Mouse (Mus musculus): ENCODE data around the gene Tango2. TPM values are rescaled to one million over a fixed set of nuclear protein-coding genes. Genes with fewer than 3 reads are reported as not detected.

Tango2 gene
- total RNA-seq, 2 experiments from 2014 or later, result 24.2 to 31.3 TPM

GRCm38 (mm10) chr16:18265024-18265423, 82.9 kb downstream of the Tango2 start:
- no peak for DNase-seq (ENCODE audit: low spot score in 2 of 2)

GRCm38 (mm10) chr16:18258221-18258620, 89.7 kb downstream of the Tango2 start, which contains the start of gene Gm49776:
Gene Gm49776 (minus strand): TSS chr16:18258321.
- no peak for DNase-seq (ENCODE audit: low spot score in 2 of 2)

- DNase-seq (ENCODE audit: low spot score in 2 of 2), result no peak
Measured at GRCm38 (mm10) chr16:18253866-18254265, 94.0 kb downstream of the Tango2 start.

GRCm38 (mm10) chr16:18252736-18253135, 95.2 kb downstream of the Tango2 start:
- DNase-seq (ENCODE audit: low spot score in 2 of 2), result no peak

GRCm38 (mm10) chr16:18250828-18251790, 96.8 kb downstream of the Tango2 start:
- no peak for DNase-seq (ENCODE audit: low spot score in 2 of 2)

Small RNAs within 50 kb of the gene (microRNA-seq; reads per million reads assigned to microRNA genes)
- gene Gm24572 (ENCODE audit: borderline number of aligned reads in 2 of 2) (0 to 2.4 reads per million in 2 experiments), gene Gm26219 (ENCODE audit: borderline number of aligned reads in 2 of 2) (0 reads per million in 2 experiments), gene Mir1306 (ENCODE audit: borderline number of aligned reads in 2 of 2) (134 to 298 reads per million in 2 experiments), gene Mir185 (ENCODE audit: borderline number of aligned reads in 2 of 2) (933 to 1,034 reads per million in 2 experiments)

Other genes with a start within 250 kb of the Tango2 start
- under 1 TPM; 0.20 to 0.26 TPM for gene Rtn4r, start 220.5 kb downstream of the Tango2 start, total RNA-seq (2021)
- gene Ccdc188, start 130.2 kb downstream of the Tango2 start, total RNA-seq (2021), result not detected
- gene Zdhhc8, start 113.0 kb downstream of the Tango2 start, total RNA-seq (2021), result 10 to 100 TPM; 20.6 to 21.2 TPM
- 10 to 100 TPM; 41.8 to 44.1 TPM for gene Trmt2a, start 99.4 kb downstream of the Tango2 start, total RNA-seq (2021)
- 100 to 1,000 TPM; 114 to 143 TPM for gene Ranbp1, start 99.4 kb downstream of the Tango2 start, total RNA-seq (2021)
- not detected for gene Gm49776, start 89.8 kb downstream of the Tango2 start, total RNA-seq (2021)
- 10 to 100 TPM; 19.4 to 27.3 TPM for gene Dgcr8, start 58.9 kb downstream of the Tango2 start, total RNA-seq (2021)
- 10 to 100 TPM; 26.6 to 27.5 TPM for gene Arvcf, start 79 bp upstream of the Tango2 start, total RNA-seq (2021)
- 10 to 100 TPM; 75.6 to 98.9 TPM for gene Txnrd2, start 78.3 kb upstream of the Tango2 start, total RNA-seq (2021)
- gene Comt, start 78.7 kb upstream of the Tango2 start, total RNA-seq (2021), result 100 to 1,000 TPM; 191 to 384 TPM
- 1 to 10 TPM; 4.0 to 5.4 TPM for gene Gnb1l, start 150.6 kb upstream of the Tango2 start, total RNA-seq (2021)
- 1 to 10 TPM; 5.1 to 6.7 TPM for gene Rtl10, start 150.8 kb upstream of the Tango2 start, total RNA-seq (2021)
- under 1 TPM in 1 of 2 experiments, not detected in 1; 0.22 TPM for gene Tbx1, start 242.6 kb upstream of the Tango2 start, total RNA-seq (2021)